Mouse (Mus musculus): Measurements from ENCODE around the gene Slc1a7. TPM values are rescaled to one million over a fixed set of nuclear protein-coding genes. Genes with fewer than 3 reads are reported as not detected.
A peak's percentile ranks its signal among the peaks of the same experiment; 100 is the strongest.

Gene Slc1a7
- polyA plus RNA-seq (2015; fragmentation: Nextera tagmentation; extraction: Ambion mirVana) = not detected in 2 replicates

GRCm38 (mm10) chr4:107967966-107968682, at the start of gene Slc1a7:
TSS of gene Slc1a7 (plus strand) at chr4:107968332.
- 66% methylated on average over 16 of the region's 16 CpGs for WGBS (ENCODE audit: insufficient replicate concordance)
- no peaks in the 10 kb centered on the region for H3K36me3 ChIP-seq
- no peak within 1 kb of the TSS for H3K27ac ChIP-seq
- H3K9ac ChIP-seq = no peak within 1 kb of the TSS
- H3K27me3 ChIP-seq = no peaks in the 10 kb centered on the region
- H3K4me2 ChIP-seq = no peak within 1 kb of the TSS
- DNase-seq = no peak
- ATAC-seq (ENCODE audit: low read depth) = no peak
- H3K4me3 ChIP-seq (replicated peaks) = no peak within 1 kb of the TSS
- no peaks in the 10 kb centered on the region for H3K9me3 ChIP-seq (replicated peaks)
- no peaks in the 10 kb centered on the region for H3K4me1 ChIP-seq (replicated peaks)

GRCm38 (mm10) chr4:107920336-107920735, 47.8 kb upstream of the Slc1a7 start:
- Histone ChIP-seq H3K27ac (0 out of 2 replicates have a peak overlapping the region, but pooled peaks have one; percentile 86), H3K27me3 (no peaks in the 10 kb centered on the region), H3K4me2 (no peak overlapping the region), H3K36me3 (no peaks in the 10 kb centered on the region), H3K4me3 (replicated peaks) (no peak overlapping the region), H3K4me1 (replicated peaks) (peaks cover 33% of the 10 kb centered on the region), H3K9ac (no peak overlapping the region), H3K9me3 (replicated peaks) (no peaks in the 10 kb centered on the region)
- DNase-seq = no peak
- no peak for ATAC-seq (ENCODE audit: low read depth)
- 85% methylated on average over 2 of the region's 2 CpGs for WGBS (ENCODE audit: insufficient replicate concordance)

GRCm38 (mm10) chr4:107921152-107921695, 46.9 kb upstream of the Slc1a7 start:
- Histone ChIP-seq H3K4me2 (peak overlapping the region; percentile 82), H3K27me3 (no peaks in the 10 kb centered on the region), H3K27ac (peak overlapping the region; percentile 86), H3K4me1 (replicated peaks) (peaks cover 33% of the 10 kb centered on the region), H3K4me3 (replicated peaks) (peak overlapping the region; percentile 74), H3K9me3 (replicated peaks) (no peaks in the 10 kb centered on the region), H3K36me3 (no peaks in the 10 kb centered on the region), H3K9ac (peak overlapping the region; percentile 86)
- 52% methylated on average over 8 of the region's 8 CpGs for WGBS (ENCODE audit: insufficient replicate concordance)
- peak; percentile 5 for DNase-seq
- ATAC-seq (ENCODE audit: low read depth) = peak; percentile 42; the same call in 1 of the 2 replicates

GRCm38 (mm10) chr4:107921952-107922351, 46.2 kb upstream of the Slc1a7 start:
- peak overlapping the region; percentile 82 for H3K4me2 ChIP-seq
- no peaks in the 10 kb centered on the region for H3K9me3 ChIP-seq (replicated peaks)
- H3K9ac ChIP-seq = peak overlapping the region; percentile 86
- peak overlapping the region; percentile 86 for H3K27ac ChIP-seq
- peaks cover 33% of the 10 kb centered on the region for H3K4me1 ChIP-seq (replicated peaks)
- DNase-seq (peak; percentile 48), ATAC-seq (ENCODE audit: low read depth) (peak; percentile 53)
- H3K36me3 ChIP-seq = no peaks in the 10 kb centered on the region
- H3K27me3 ChIP-seq = no peaks in the 10 kb centered on the region
- 22% methylated on average over 4 of the region's 4 CpGs for WGBS (ENCODE audit: insufficient replicate concordance)
- H3K4me3 ChIP-seq (replicated peaks) = peak overlapping the region; percentile 74

- Histone ChIP-seq H3K4me1 (replicated peaks) (peaks cover 42% of the 10 kb centered on the region), H3K27me3 (no peaks in the 10 kb centered on the region), H3K9me3 (replicated peaks) (no peaks in the 10 kb centered on the region), H3K36me3 (no peaks in the 10 kb centered on the region), H3K9ac (peak within 1 kb of the TSS; percentile 86), H3K4me3 (replicated peaks) (peak within 1 kb of the TSS; percentile 74), H3K4me2 (peak within 1 kb of the TSS; percentile 82), H3K27ac (peak within 1 kb of the TSS; percentile 86)
- 2% methylated on average over 38 of the region's 38 CpGs for WGBS (ENCODE audit: insufficient replicate concordance)
- DNase-seq (peak; percentile 97), ATAC-seq (ENCODE audit: low read depth) (peak; percentile 89)
Measured at GRCm38 (mm10) chr4:107923145-107923802, 44.9 kb upstream of the Slc1a7 start, which contains the start of gene Cpt2. TSS of gene Cpt2 (minus strand) at chr4:107923610.

- DNase-seq = no peak
- H3K27ac ChIP-seq = 0 out of 2 replicates have a peak overlapping the region, but pooled peaks have one; percentile 21
Measured at GRCm38 (mm10) chr4:107923803-107924194, 44.3 kb upstream of the Slc1a7 start.

GRCm38 (mm10) chr4:107928269-107928668, 39.9 kb upstream of the Slc1a7 start:
- peak; percentile 56 for ATAC-seq (ENCODE audit: low read depth)

More at GRCm38 (mm10) chr4:107923803-107924194, 44.3 kb upstream of the Slc1a7 start:
- WGBS (ENCODE audit: insufficient replicate concordance) = 38% methylated on average over 7 of the region's 7 CpGs
- Histone ChIP-seq H3K4me2 (peak overlapping the region; percentile 82), H3K36me3 (no peaks in the 10 kb centered on the region), H3K4me3 (replicated peaks) (peak overlapping the region; percentile 74), H3K9ac (peak overlapping the region; percentile 23; the same call in 1 of the 2 replicates), H3K9me3 (replicated peaks) (no peaks in the 10 kb centered on the region), H3K4me1 (replicated peaks) (peaks cover 47% of the 10 kb centered on the region), H3K27me3 (no peaks in the 10 kb centered on the region)
- ATAC-seq (ENCODE audit: low read depth) = no peak

GRCm38 (mm10) chr4:107928726-107929125, 39.4 kb upstream of the Slc1a7 start:
- Histone ChIP-seq H3K4me1 (replicated peaks) (peaks cover 22% of the 10 kb centered on the region), H3K27ac (no peak overlapping the region), H3K36me3 (no peaks in the 10 kb centered on the region), H3K4me2 (no peak overlapping the region), H3K27me3 (no peaks in the 10 kb centered on the region), H3K9me3 (replicated peaks) (no peaks in the 10 kb centered on the region), H3K4me3 (replicated peaks) (no peak overlapping the region), H3K9ac (no peak overlapping the region)
- DNase-seq = no peak
- no peak for ATAC-seq (ENCODE audit: low read depth)
- WGBS (ENCODE audit: insufficient replicate concordance) = 56% methylated on average over 2 of the region's 2 CpGs

More at GRCm38 (mm10) chr4:107928269-107928668, 39.9 kb upstream of the Slc1a7 start:
- H3K27ac ChIP-seq = no peak overlapping the region; the same call in 1 of the 2 replicates
- peak; percentile 17 for DNase-seq
- 48% methylated on average over 2 of the region's 2 CpGs for WGBS (ENCODE audit: insufficient replicate concordance)
- H3K9ac ChIP-seq = no peak overlapping the region
- H3K4me1 ChIP-seq (replicated peaks) = peaks cover 20% of the 10 kb centered on the region
- no peaks in the 10 kb centered on the region for H3K9me3 ChIP-seq (replicated peaks)
- H3K4me2 ChIP-seq = no peak overlapping the region
- no peaks in the 10 kb centered on the region for H3K36me3 ChIP-seq
- H3K4me3 ChIP-seq (replicated peaks) = no peak overlapping the region
- H3K27me3 ChIP-seq = no peaks in the 10 kb centered on the region

- no peak overlapping the region for H3K4me3 ChIP-seq (replicated peaks)
- no peak overlapping the region for H3K27ac ChIP-seq
- no peaks in the 10 kb centered on the region for H3K27me3 ChIP-seq
- H3K9ac ChIP-seq = no peak overlapping the region
- H3K36me3 ChIP-seq = no peaks in the 10 kb centered on the region
- H3K4me2 ChIP-seq = no peak overlapping the region
- H3K9me3 ChIP-seq (replicated peaks) = no peaks in the 10 kb centered on the region
- peaks cover 22% of the 10 kb centered on the region for H3K4me1 ChIP-seq (replicated peaks)
- no peak for ATAC-seq (ENCODE audit: low read depth)
- DNase-seq = no peak
- 64% methylated on average over 3 of the region's 3 CpGs for WGBS (ENCODE audit: insufficient replicate concordance)
Measured at GRCm38 (mm10) chr4:107931453-107931852, 36.7 kb upstream of the Slc1a7 start.

GRCm38 (mm10) chr4:107933239-107933638, 34.9 kb upstream of the Slc1a7 start:
- Histone ChIP-seq H3K4me2 (no peak overlapping the region), H3K9me3 (replicated peaks) (no peaks in the 10 kb centered on the region), H3K36me3 (no peaks in the 10 kb centered on the region), H3K9ac (no peak overlapping the region), H3K27ac (no peak overlapping the region), H3K27me3 (no peaks in the 10 kb centered on the region), H3K4me3 (replicated peaks) (no peak overlapping the region), H3K4me1 (replicated peaks) (peaks cover 13% of the 10 kb centered on the region)
- DNase-seq (no peak), ATAC-seq (ENCODE audit: low read depth) (no peak)
- 61% methylated on average over 8 of the region's 8 CpGs for WGBS (ENCODE audit: insufficient replicate concordance)

- Histone ChIP-seq H3K9me3 (replicated peaks) (no peaks in the 10 kb centered on the region), H3K4me2 (no peak overlapping the region), H3K4me1 (replicated peaks) (peaks cover 6% of the 10 kb centered on the region; the same call in 1 of the 2 replicates), H3K27me3 (no peaks in the 10 kb centered on the region), H3K36me3 (no peaks in the 10 kb centered on the region), H3K9ac (no peak overlapping the region), H3K4me3 (replicated peaks) (no peak overlapping the region), H3K27ac (no peak overlapping the region)
- WGBS (ENCODE audit: insufficient replicate concordance) = 27% methylated on average over 3 of the region's 3 CpGs
- ATAC-seq (ENCODE audit: low read depth) = no peak
- DNase-seq = no peak
Measured at GRCm38 (mm10) chr4:107935254-107935653, 32.9 kb upstream of the Slc1a7 start.

Data from liver, embryonic 13.5 days (tissue).